Mouse (Mus musculus) neural tube, embryonic 15.5 days (tissue): ENCODE measurements around the gene Adam1a. TPM values are rescaled to one million over a fixed set of nuclear protein-coding genes. Genes with fewer than 3 reads are reported as not detected.

Experiments used
- ATAC-seq: fragments of 200-750 bp; cut with Nextera tagmentation; 2 replicates; pipeline ENCODE4 v1.8.0; 2017; ENCODE audit warnings: mild to moderate bottlenecking, moderate TSS enrichment, moderate library complexity; ENCODE audit not compliant: low FRiP score
- H3K27ac ChIP-seq: fragments of 300-500 bp; sonication (generic); replicated peaks from 2 replicates; pipeline ENCODE4 v1.5.1; 2015; ENCODE audit warnings: mild to moderate bottlenecking, inconsistent platforms
- H3K27me3 ChIP-seq: fragments of 300-500 bp; sonication (generic); replicated peaks from 2 replicates; pipeline ENCODE4 v1.6.1; 2015; ENCODE audit warnings: inconsistent platforms
- H3K36me3 ChIP-seq: fragments of 300-500 bp; sonication (generic); 2 replicates; pipeline ENCODE4 v1.6.1; 2015; ENCODE audit warnings: inconsistent platforms
- H3K4me1 ChIP-seq: fragments of 300-500 bp; sonication (generic); 2 replicates; pipeline ENCODE4 v1.6.1; 2015; ENCODE audit warnings: inconsistent platforms
- H3K4me2 ChIP-seq: fragments of 300-500 bp; sonication (generic); 2 replicates; pipeline ENCODE4 v1.6.1; 2015; ENCODE audit warnings: inconsistent platforms, mild to moderate bottlenecking, moderate library complexity
- H3K4me3 ChIP-seq: fragments of 300-500 bp; sonication (generic); replicated peaks from 2 replicates; pipeline ENCODE4 v1.5.1; 2015; ENCODE audit warnings: mild to moderate bottlenecking, inconsistent platforms
- H3K9ac ChIP-seq: fragments of 300-500 bp; sonication (generic); replicated peaks from 2 replicates; pipeline ENCODE4 v1.6.1; 2015; ENCODE audit warnings: mild to moderate bottlenecking, inconsistent platforms
- H3K9me3 ChIP-seq: fragments of 300-500 bp; sonication (generic); replicated peaks from 2 replicates; pipeline ENCODE4 v1.6.1; 2016; ENCODE audit warnings: inconsistent platforms
- WGBS: fragments of 180-500 bp; shearing (Covaris S2); methylation state at CpG from one replicate; pipeline ENCODE4 v1.1.7; 2015; ENCODE audit warnings: mixed read lengths; 5-methylcytosine and 5-hydroxymethylcytosine counted together
- polyA plus RNA-seq: library from polyadenylated mRNA; unstranded; fragments of >200 nt; fragmentation: Nextera tagmentation; extraction: Ambion mirVana; gene quantifications from 2 replicates; pipeline ENCODE4 v1.2.1, GENCODE M21; 2015

The Adam1a gene
- polyA plus RNA-seq: 3.7 and 4.6 TPM in 2 replicates

- Histone ChIP-seq H3K4me2 (peak within 1 kb of the TSS; percentile 94), H3K27ac (peak within 1 kb of the TSS; percentile 96), H3K4me3 (peak within 1 kb of the TSS; percentile 100), H3K9me3 (no peaks in the 10 kb centered on the region), H3K4me1 (peaks cover 46% of the 10 kb centered on the region), H3K36me3 (no peaks in the 10 kb centered on the region), H3K9ac (peak within 1 kb of the TSS; percentile 95), H3K27me3 (no peaks in the 10 kb centered on the region)
- peak; percentile 56 for ATAC-seq
- WGBS: under 1% methylated on average over 53 of the region's 97 CpGs
Observed at GRCm38 (mm10) chr5:121544910-121545792, at the start of gene Adam1a, which contains the start of gene Gm42878. Gene Adam1a (minus strand): TSS chr5:121545482. Gene Gm42878 (minus strand): TSS chr5:121545482.

- Histone ChIP-seq H3K4me2 (peak overlapping the region; percentile 99), H3K4me3 (no peak overlapping the region), H3K27ac (peak overlapping the region; percentile 84), H3K9ac (no peak overlapping the region), H3K27me3 (0 out of 2 replicates have a peak, but pooled peaks cover 2% of the 10 kb centered on the region), H3K4me1 (peaks cover 38% of the 10 kb centered on the region), H3K36me3 (no peaks in the 10 kb centered on the region), H3K9me3 (no peaks in the 10 kb centered on the region)
- ATAC-seq: no peak
- WGBS: 86% methylated on average over 6 of the region's 6 CpGs
Observed at GRCm38 (mm10) chr5:121594714-121595313, 49.5 kb upstream of the Adam1a start.

- peaks cover 38% of the 10 kb centered on the region for H3K4me1 ChIP-seq
- H3K9me3 ChIP-seq: no peaks in the 10 kb centered on the region
- H3K9ac ChIP-seq: peak within 1 kb of the TSS; percentile 79
- H3K4me2 ChIP-seq: peak within 1 kb of the TSS; percentile 99
- H3K27ac ChIP-seq: peak within 1 kb of the TSS; percentile 84
- peak; percentile 89 for ATAC-seq
- 2% methylated on average over 47 of the region's 47 CpGs for WGBS
- H3K36me3 ChIP-seq: no peaks in the 10 kb centered on the region
- 0 out of 2 replicates have a peak, but pooled peaks cover 2% of the 10 kb centered on the region for H3K27me3 ChIP-seq
- H3K4me3 ChIP-seq: peak within 1 kb of the TSS; percentile 72
Observed at GRCm38 (mm10) chr5:121593451-121594401, 48.4 kb upstream of the Adam1a start, which contains the start of gene Aldh2. Gene Aldh2 (minus strand): TSS chr5:121593824.

- H3K27ac ChIP-seq: peak overlapping the region; percentile 84
- peak; percentile 32; the same call in 1 of the 2 replicates for ATAC-seq
- no peaks in the 10 kb centered on the region for H3K36me3 ChIP-seq
- 4% methylated on average over 33 of the region's 33 CpGs for WGBS
- H3K27me3 ChIP-seq: 0 out of 2 replicates have a peak, but pooled peaks cover 2% of the 10 kb centered on the region
- peaks cover 38% of the 10 kb centered on the region for H3K4me1 ChIP-seq
- H3K9ac ChIP-seq: peak overlapping the region; percentile 79
- peak overlapping the region; percentile 99 for H3K4me2 ChIP-seq
- H3K9me3 ChIP-seq: no peaks in the 10 kb centered on the region
- peak overlapping the region; percentile 72 for H3K4me3 ChIP-seq
Observed at GRCm38 (mm10) chr5:121592816-121593407, 47.6 kb upstream of the Adam1a start.

GRCm38 (mm10) chr5:121592064-121592815 is 47.0 kb upstream of the Adam1a start:
- peak overlapping the region; percentile 99 for H3K4me2 ChIP-seq
- 69% methylated on average over 11 of the region's 11 CpGs for WGBS
- H3K4me1 ChIP-seq: peaks cover 38% of the 10 kb centered on the region
- H3K27me3 ChIP-seq: 0 out of 2 replicates have a peak, but pooled peaks cover 2% of the 10 kb centered on the region
- H3K9ac ChIP-seq: no peak overlapping the region
- peak overlapping the region; percentile 72 for H3K4me3 ChIP-seq
- no peaks in the 10 kb centered on the region for H3K36me3 ChIP-seq
- H3K27ac ChIP-seq: no peak overlapping the region
- H3K9me3 ChIP-seq: no peaks in the 10 kb centered on the region
- ATAC-seq: no peak

- H3K27me3 ChIP-seq: 0 out of 2 replicates have a peak, but pooled peaks cover 2% of the 10 kb centered on the region
- peak overlapping the region; percentile 15 for H3K4me2 ChIP-seq
- peaks cover 39% of the 10 kb centered on the region for H3K4me1 ChIP-seq
- no peaks in the 10 kb centered on the region for H3K36me3 ChIP-seq
- H3K4me3 ChIP-seq: no peak overlapping the region
- WGBS: 71% methylated on average over 11 of the region's 11 CpGs
- H3K9ac ChIP-seq: no peak overlapping the region; the same call in 1 of the 2 replicates
- ATAC-seq: no peak
- H3K27ac ChIP-seq: no peak overlapping the region
- H3K9me3 ChIP-seq: no peaks in the 10 kb centered on the region
Observed at GRCm38 (mm10) chr5:121591417-121592063, 46.3 kb upstream of the Adam1a start.

- Histone ChIP-seq H3K4me3 (no peak overlapping the region), H3K4me2 (no peak overlapping the region), H3K9me3 (no peaks in the 10 kb centered on the region), H3K36me3 (no peaks in the 10 kb centered on the region), H3K27me3 (no peaks in the 10 kb centered on the region), H3K27ac (no peak overlapping the region), H3K9ac (no peak overlapping the region), H3K4me1 (peaks cover 42% of the 10 kb centered on the region)
- whole genome bisulfite sequencing: 92% methylated on average over 6 of the region's 6 CpGs
- no peak for ATAC-seq
Observed at GRCm38 (mm10) chr5:121589928-121590327, 44.6 kb upstream of the Adam1a start.

- H3K9ac ChIP-seq: no peak overlapping the region
- H3K4me3 ChIP-seq: no peak overlapping the region
- H3K4me2 ChIP-seq: no peak overlapping the region
- H3K36me3 ChIP-seq: no peaks in the 10 kb centered on the region
- no peak overlapping the region for H3K27ac ChIP-seq
- peaks cover 10% of the 10 kb centered on the region for H3K4me1 ChIP-seq
- no peak for ATAC-seq
- H3K27me3 ChIP-seq: no peaks in the 10 kb centered on the region
- H3K9me3 ChIP-seq: no peaks in the 10 kb centered on the region
- 82% methylated on average over 6 of the region's 6 CpGs for WGBS
Observed at GRCm38 (mm10) chr5:121586400-121587039, 41.2 kb upstream of the Adam1a start.

GRCm38 (mm10) chr5:121585699-121586098 is 40.4 kb upstream of the Adam1a start:
- no peak for ATAC-seq
- H3K36me3 ChIP-seq: no peaks in the 10 kb centered on the region
- no peak overlapping the region for H3K27ac ChIP-seq
- H3K4me2 ChIP-seq: no peak overlapping the region
- no peak overlapping the region for H3K4me3 ChIP-seq
- 87% methylated on average over 5 of the region's 5 CpGs for WGBS
- H3K9me3 ChIP-seq: no peaks in the 10 kb centered on the region
- peaks cover 4% of the 10 kb centered on the region for H3K4me1 ChIP-seq
- H3K27me3 ChIP-seq: no peaks in the 10 kb centered on the region
- H3K9ac ChIP-seq: no peak overlapping the region
